Comparison of ENCODE assay signal across 25 mouse cellular contexts in genomic region chr5:104946951-104947350, GRCm38 (mm10). TPM values are rescaled to one million over a fixed set of nuclear protein-coding genes. Genes with fewer than 3 reads are reported as not detected.
DNase-seq lines count a peak whose midpoint lies in the region; ATAC-seq and TF ChIP-seq lines count a peak whose summit lies in the region.
"Had no signal": no experiment of that assay in that cellular context is flagged by ENCODE, and none has a peak within 500 bp of the region (broad histone marks: within the 10 kb centered on the region; RNA-seq: fewer than 3 reads in every experiment).

No protein-coding gene starts in this region.

- no peak overlapping the region for H3K27ac ChIP-seq in lung, embryonic 14.5 days (ENCODE audit: low read depth)
- no peak overlapping the region for H3K27ac ChIP-seq in MEL (ENCODE audit: control insufficient read depth, low read depth, low read length)
- no peak overlapping the region for H3K27ac ChIP-seq in intestine, postnatal 0 days (ENCODE audit: low read depth, low read length)

- TF ChIP-seq EP300 in MEL (IDR thresholded peaks at IDR 0.05; ENCODE audit: low read depth in 1 of 2, low read length in 2 of 2), result no peak

- no peak for TF ChIP-seq CTCF in lung, embryonic 14.5 days (IDR thresholded peaks at IDR 0.05; ENCODE audit: low read depth)
- no peak for TF ChIP-seq CTCF in MEL (IDR thresholded peaks at IDR 0.05 in 2 of 3, conservative IDR thresholded peaks at IDR 0.05 in 1 of 3; ENCODE audit: control insufficient read depth in 1 of 3, insufficient read depth in 1 of 3, low read depth in 2 of 3, low read length in 3 of 3, poor library complexity in 1 of 3, severe bottlenecking in 1 of 3)
- no peak for TF ChIP-seq CTCF in intestine, postnatal 0 days (IDR thresholded peaks at IDR 0.05; ENCODE audit: low read depth)

- no peaks in the 10 kb centered on the region for H3K4me1 ChIP-seq in lung, embryonic 14.5 days (ENCODE audit: insufficient read depth)
- no peaks in the 10 kb centered on the region for H3K4me1 ChIP-seq in MEL (ENCODE audit: control insufficient read depth in 1 of 2, insufficient read depth in 2 of 2, low read length in 2 of 2)
- no peaks in the 10 kb centered on the region for H3K4me1 ChIP-seq in intestine, postnatal 0 days (replicated peaks; ENCODE audit: control insufficient read depth, insufficient read depth, low read length)

- ATAC-seq in lung, embryonic 14.5 days (ENCODE audit: insufficient read depth), result peak; percentile 76; the same call in 1 of the 2 replicates
- ATAC-seq in intestine, postnatal 0 days, result no peak
- ATAC-seq: activated CD4-positive, CD25-positive, alpha-beta regulatory T cell, adult 4 months; CD4-positive, CD25-positive, alpha-beta regulatory T cell, adult 4 months; Patski had no signal

- no peak overlapping the region for H3K9ac ChIP-seq in lung, embryonic 14.5 days
- no peak overlapping the region for H3K9ac ChIP-seq in MEL (ENCODE audit: control insufficient read depth, low read depth, low read length, poor library complexity, severe bottlenecking)
- no peak overlapping the region for H3K9ac ChIP-seq in intestine, postnatal 0 days (ENCODE audit: low read depth, low read length)

- H3K4me2 ChIP-seq in lung, embryonic 14.5 days, result no peak overlapping the region
- H3K4me2 ChIP-seq in intestine, postnatal 0 days (replicated peaks; ENCODE audit: low read depth), result no peak overlapping the region

- H3K27me3 ChIP-seq in lung, embryonic 14.5 days (ENCODE audit: insufficient read depth, low read length), result no peaks in the 10 kb centered on the region
- no peaks in the 10 kb centered on the region for H3K27me3 ChIP-seq in MEL (ENCODE audit: control insufficient read depth in 1 of 2, insufficient read depth in 2 of 2, low read length in 2 of 2)
- H3K27me3 ChIP-seq in intestine, postnatal 0 days (replicated peaks; ENCODE audit: control insufficient read depth, insufficient read depth, low read length), result no peaks in the 10 kb centered on the region
- H3K27me3 ChIP-seq: CH12.LX, Patski had no signal

- WGBS in lung, embryonic 14.5 days, result 33% methylated on average over 1 of the region's 1 CpGs
- 47% methylated on average over 1 of the region's 1 CpGs for WGBS in intestine, postnatal 0 days

- TF ChIP-seq RAD21 in MEL (IDR thresholded peaks at IDR 0.05; ENCODE audit: low read depth, low read length), result no peak

- DNase-seq in heart, adult 11 months, result peak; percentile 68
- DNase-seq in heart, adult 9 months (ENCODE audit: low spot score in 2 of 2), result no peak
- peak; percentile 57 for DNase-seq in lung, embryonic 14.5 days
- no peak for DNase-seq in lung, postnatal 25 days (ENCODE audit: low spot score)
- DNase-seq in A20 (ENCODE audit: low read depth, low spot score) (peak; percentile 1), MEL (ENCODE audit: low read depth, low spot score) (no peak)
- DNase-seq in spleen, postnatal 36 days (ENCODE audit: low spot score in 2 of 2), result no peak
- DNase-seq: adrenal gland, adult 2 months; adrenal gland, adult 8-10 months; adrenal gland, postnatal 10 days; adrenal gland, postnatal 14 days; adrenal gland, postnatal 25 days; adrenal gland, postnatal 36 days; B cell, adult 2 months; cerebellum, adult 11 months; cerebellum, adult 11-12 months; cerebellum, adult 18-20 months; cerebellum, adult 2 months had no signal

- no peak overlapping the region for H3K4me3 ChIP-seq in lung, embryonic 14.5 days (ENCODE audit: low read depth, low read length)
- H3K4me3 ChIP-seq in MEL (ENCODE audit: control insufficient read depth in 1 of 2, insufficient read depth in 1 of 2, low read depth in 2 of 2, low read length in 2 of 2), result no peak overlapping the region
- no peak overlapping the region for H3K4me3 ChIP-seq in intestine, postnatal 0 days (ENCODE audit: low read depth, low read length)

- no peaks in the 10 kb centered on the region for H3K36me3 ChIP-seq in lung, embryonic 14.5 days (ENCODE audit: insufficient read depth)
- no peaks in the 10 kb centered on the region for H3K36me3 ChIP-seq in MEL (ENCODE audit: control insufficient read depth in 1 of 2, insufficient read depth in 2 of 2, low read length in 2 of 2)
- H3K36me3 ChIP-seq in intestine, postnatal 0 days (ENCODE audit: control insufficient read depth, insufficient read depth), result no peaks in the 10 kb centered on the region
- H3K36me3 ChIP-seq: G1E had no signal

- no peak for TF ChIP-seq POLR2A in MEL (IDR thresholded peaks at IDR 0.05; ENCODE audit: control insufficient read depth in 1 of 2, insufficient read depth in 1 of 2, low read depth in 1 of 2, low read length in 2 of 2, poor library complexity in 1 of 2)

- no peaks in the 10 kb centered on the region for H3K79me2 ChIP-seq in MEL (ENCODE audit: control insufficient read depth, insufficient read depth, low read length, poor library complexity)

- H3K9me3 ChIP-seq in lung, embryonic 14.5 days (ENCODE audit: low read depth, low read length), result no peaks in the 10 kb centered on the region
- no peaks in the 10 kb centered on the region for H3K9me3 ChIP-seq in MEL (replicated peaks; ENCODE audit: insufficient read depth, low read length)
- 0 out of 2 replicates have a peak, but pooled peaks cover 3% of the 10 kb centered on the region for H3K9me3 ChIP-seq in intestine, postnatal 0 days (ENCODE audit: control insufficient read depth)

TF ChIP-seq in MEL, 35 proteins besides CTCF, POLR2A, EP300 and RAD21:
- TF ChIP-seq NELFE (IDR thresholded peaks at IDR 0.05; ENCODE audit: low read depth, low read length), result no peak
- TF ChIP-seq MAFK (IDR thresholded peaks at IDR 0.05; ENCODE audit: borderline replicate concordance, low read depth, low read length), result no peak
- TF ChIP-seq ELF1 (IDR thresholded peaks at IDR 0.05; ENCODE audit: low read depth, low read length), result no peak
- TF ChIP-seq ZNF384 (IDR thresholded peaks at IDR 0.05; ENCODE audit: low read depth, low read length), result 0 out of 2 replicates have a peak, but pooled peaks have one; percentile 27
- no peak for TF ChIP-seq KAT2A (conservative IDR thresholded peaks at IDR 0.05; ENCODE audit: low read depth, low read length)
- no peak for TF ChIP-seq USF1 (IDR thresholded peaks at IDR 0.05; ENCODE audit: low read depth, low read length)
- no peak for TF ChIP-seq GABPA (IDR thresholded peaks at IDR 0.05; ENCODE audit: low read depth, low read length)
- no peak for TF ChIP-seq TAL1 (IDR thresholded peaks at IDR 0.05; ENCODE audit: low read length)

RNA-seq across cellular contexts. Expression of gene Abcg3, which starts 35.6 kb away (rescaled TPM):
- polyA plus RNA-seq in lung, embryonic 14.5 days (2014; fragmentation: Nextera tagmentation; extraction: Ambion mirVana), result 0.74 and 0.85 TPM in 2 replicates
- not detected in 2 replicates for total RNA-seq in MEL (2012; rRNA removed)
- not detected for polyA plus RNA-seq in MEL (2012; ENCODE audit: insufficient read depth in 1 of 2, insufficient read length in 2 of 2, low read depth in 1 of 2, low replicate concordance in 2 of 2, missing spikeins in 1 of 2)
- polyA plus RNA-seq in intestine, postnatal 0 days (2015; fragmentation: Nextera tagmentation; extraction: Ambion mirVana), result 1.6 and 1.9 TPM in 2 replicates
- total RNA-seq: CH12.LX had no signal
- polyA plus RNA-seq: C2C12, G1E, Patski had no signal

Comparison
In these comparisons a context has a peak if more than half of its experiments do, and no peak if none do; other contexts are left out.
1. DNase-seq: peak in heart, adult 11 months (single experiment), lung, embryonic 14.5 days (single experiment) and A20 (single experiment); none in heart, adult 9 months (0 of 2), lung, postnatal 25 days (single experiment), MEL (single experiment) and spleen, postnatal 36 days (0 of 2).